Mouse (Mus musculus) lung, postnatal 0 days (tissue): ENCODE data around the gene Pacrg. TPM values are rescaled to one million over a fixed set of nuclear protein-coding genes. Genes with fewer than 3 reads are reported as not detected.
A peak's percentile ranks its signal among the peaks of the same experiment; 100 is the strongest.

Experiments used
- ATAC-seq: fragments of 200-750 bp; cut with Nextera tagmentation; 2 replicates; pipeline ENCODE4 v1.8.0; 2017; ENCODE audit warnings: moderate library complexity
- DNase-seq: peaks from one replicate; pipeline ENCODE4 v3.0.0-alpha.2; 2016; ENCODE audit warnings: low spot score
- H3K27ac ChIP-seq: fragments of 300-500 bp; sonication (generic); 2 replicates; pipeline ENCODE4 v1.5.1; 2014; ENCODE audit warnings: antibody characterized with exemption, mild to moderate bottlenecking, low read length, mixed read lengths
- H3K27me3 ChIP-seq: fragments of 300-500 bp; sonication (generic); replicated peaks from 2 replicates; pipeline ENCODE4 v1.6.1; 2014; ENCODE audit warnings: low read length, mixed read lengths; ENCODE audit not compliant: insufficient read depth
- H3K36me3 ChIP-seq: fragments of 300-500 bp; sonication (generic); 2 replicates; pipeline ENCODE4 v1.6.1; 2014; ENCODE audit warnings: low read length, mixed read lengths; ENCODE audit not compliant: insufficient read depth
- H3K4me1 ChIP-seq: fragments of 300-500 bp; sonication (generic); 2 replicates; pipeline ENCODE4 v1.6.1; 2014; ENCODE audit warnings: antibody characterized with exemption, low read depth, low read length, mixed read lengths; ENCODE audit not compliant: insufficient read depth
- H3K4me2 ChIP-seq: fragments of 300-500 bp; sonication (generic); replicated peaks from 2 replicates; pipeline ENCODE4 v1.6.1; 2014; ENCODE audit warnings: low read depth, mild to moderate bottlenecking, low read length, moderate library complexity, mixed read lengths
- H3K4me3 ChIP-seq: fragments of 300-500 bp; sonication (generic); 2 replicates; pipeline ENCODE4 v1.5.1; 2014; ENCODE audit warnings: low read depth, low read length
- H3K9ac ChIP-seq: fragments of 300-500 bp; sonication (generic); replicated peaks from 2 replicates; pipeline ENCODE4 v1.6.1; 2014; ENCODE audit warnings: low read depth, mild to moderate bottlenecking
- H3K9me3 ChIP-seq: fragments of 300-500 bp; sonication (generic); 2 replicates; pipeline ENCODE4 v1.6.1; 2016; ENCODE audit warnings: low read length, mixed read lengths
- CTCF ChIP-seq: IDR thresholded peaks from 2 replicates; pipeline ENCODE4 v1.5.1; 2016; ENCODE audit warnings: antibody characterized with exemption, mild to moderate bottlenecking
- EP300 ChIP-seq: IDR thresholded peaks from 2 replicates; pipeline ENCODE4 v1.6.1; 2016; ENCODE audit warnings: antibody characterized with exemption, mild to moderate bottlenecking, control low read depth
- WGBS: fragments of 180-500 bp; shearing (Covaris S2); extraction: QIAGEN DNeasy Blood & Tissue Kit; methylation state at CpG from one replicate; pipeline ENCODE4 v1.1.7; 2014; 5-methylcytosine and 5-hydroxymethylcytosine counted together
- polyA plus RNA-seq: library from polyadenylated mRNA; unstranded; fragments of >200 nt; fragmentation: Nextera tagmentation; extraction: Ambion mirVana; gene quantifications from 2 replicates; pipeline ENCODE4 v1.2.1, GENCODE M21; 2015

Gene Pacrg
- polyA plus RNA-seq, 1 experiment from 2014 or later = 6.7 TPM

DNA sequence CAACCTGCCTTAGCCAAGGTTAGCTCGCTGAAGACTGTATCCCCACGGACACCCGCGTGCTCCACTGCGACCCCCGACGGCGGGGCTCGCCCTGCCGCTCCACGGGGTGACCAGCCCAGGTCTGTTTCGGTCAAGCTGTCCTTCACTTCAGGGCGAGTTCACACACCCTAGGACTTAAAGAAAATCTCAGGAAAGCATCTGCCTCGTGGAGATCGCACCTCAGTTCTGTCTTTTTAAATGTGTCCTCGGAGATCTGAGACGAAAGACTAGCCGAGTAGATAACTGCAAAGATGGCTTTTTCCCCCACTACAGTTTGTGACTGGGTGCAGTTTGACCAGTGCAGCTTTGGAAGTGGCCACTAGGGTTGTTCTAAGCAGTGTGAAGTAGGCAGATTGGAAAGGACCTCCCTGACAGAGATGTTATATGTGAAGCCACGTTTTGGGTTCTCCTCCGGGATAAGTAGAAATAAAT is 655 bp upstream of the Pacrg start:
- H3K27me3 ChIP-seq = no peaks in the 10 kb centered on the region
- peak overlapping the region; percentile 71 for H3K4me2 ChIP-seq
- H3K27ac ChIP-seq = no peak overlapping the region
- 2% methylated on average over 20 of the region's 20 CpGs for WGBS
- TF ChIP-seq CTCF (peak; percentile 73), EP300 (no peak)
- H3K4me1 ChIP-seq = no peaks in the 10 kb centered on the region
- peak overlapping the region; percentile 76 for H3K4me3 ChIP-seq
- H3K9ac ChIP-seq = peak overlapping the region; percentile 41; the same call in 1 of the 2 replicates
- H3K36me3 ChIP-seq = no peaks in the 10 kb centered on the region
- ATAC-seq (peak; percentile 63), DNase-seq (peak; percentile 88)
- no peaks in the 10 kb centered on the region for H3K9me3 ChIP-seq

- Histone ChIP-seq H3K27me3 (no peaks in the 10 kb centered on the region), H3K4me3 (no peak overlapping the region), H3K36me3 (no peaks in the 10 kb centered on the region), H3K9me3 (no peaks in the 10 kb centered on the region), H3K27ac (no peak overlapping the region), H3K4me1 (no peaks in the 10 kb centered on the region), H3K9ac (no peak overlapping the region), H3K4me2 (no peak overlapping the region)
- TF ChIP-seq EP300 = no peak
- no peak for TF ChIP-seq CTCF
- ATAC-seq = no peak
- no peak for DNase-seq
- WGBS = 78% methylated on average over 4 of the region's 4 CpGs
Measured at GRCm38 (mm10) chr17:10818971-10819370, 21.1 kb downstream of the Pacrg start.

DNA sequence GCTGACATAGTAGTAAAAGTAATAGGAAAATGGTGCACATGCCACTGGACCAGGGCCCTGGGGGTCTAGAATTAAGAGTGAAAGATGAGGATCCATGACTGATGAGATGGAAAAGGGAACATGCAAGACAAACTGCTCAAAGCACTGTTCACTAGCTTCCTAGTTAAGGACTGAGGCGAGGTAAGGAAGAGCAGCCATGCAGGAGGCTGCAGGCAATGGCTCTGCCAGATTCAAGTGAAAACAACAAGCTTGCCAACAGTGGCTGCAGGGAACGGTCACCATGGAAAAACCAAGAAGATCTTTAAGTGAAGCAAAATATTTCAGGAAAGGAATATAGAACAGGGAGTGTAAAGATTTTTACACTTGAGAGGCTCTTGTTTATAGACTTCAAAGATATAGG is 31.5 kb downstream of the Pacrg start:
- no peak for DNase-seq
- no peaks in the 10 kb centered on the region for H3K4me1 ChIP-seq
- no peak overlapping the region for H3K9ac ChIP-seq
- no peaks in the 10 kb centered on the region for H3K9me3 ChIP-seq
- no peak for ATAC-seq
- H3K27ac ChIP-seq = no peak overlapping the region
- 75% methylated on average over 2 of the region's 2 CpGs for whole genome bisulfite sequencing
- no peaks in the 10 kb centered on the region for H3K27me3 ChIP-seq
- TF ChIP-seq EP300 (no peak), CTCF (no peak)
- H3K4me3 ChIP-seq = no peak overlapping the region
- H3K4me2 ChIP-seq = no peak overlapping the region
- H3K36me3 ChIP-seq = no peaks in the 10 kb centered on the region

DNA sequence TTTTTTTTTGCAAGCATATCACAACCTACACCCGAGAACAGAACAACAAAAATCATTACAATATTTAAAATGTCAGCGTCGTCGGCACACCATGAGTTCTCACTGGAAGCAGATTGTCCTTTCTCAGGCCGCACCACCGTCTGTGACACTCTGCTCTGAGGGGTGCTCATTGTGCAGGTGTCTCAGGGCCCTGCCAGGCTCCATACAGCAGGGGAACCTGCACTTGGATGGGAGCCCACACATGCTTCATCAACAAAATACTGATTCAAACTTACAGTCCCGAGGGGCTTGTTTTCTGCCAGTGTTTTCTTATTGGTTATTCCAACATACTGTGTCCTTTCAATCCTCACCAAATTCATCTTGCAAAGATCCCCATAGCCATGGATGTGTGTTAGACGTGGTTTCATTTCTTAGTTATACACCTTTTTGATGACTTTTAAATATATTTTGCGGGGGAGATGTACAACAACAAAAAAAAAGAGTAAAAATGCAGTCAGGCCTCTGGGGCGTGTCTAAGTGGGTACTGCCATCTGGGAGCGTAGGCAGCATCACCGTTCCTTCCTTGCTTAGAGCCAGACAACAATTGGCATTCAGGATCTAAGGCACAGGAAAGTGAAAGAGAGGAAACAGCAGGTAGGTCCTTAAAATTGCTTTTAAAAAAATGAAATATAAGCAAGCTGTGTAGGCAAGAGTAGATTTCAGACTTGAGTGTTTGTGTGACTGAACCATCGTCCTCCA is 32.7 kb downstream of the Pacrg start:
- DNase-seq (no peak), ATAC-seq (no peak)
- no peak overlapping the region for H3K4me3 ChIP-seq
- no peaks in the 10 kb centered on the region for H3K27me3 ChIP-seq
- H3K27ac ChIP-seq = no peak overlapping the region
- no peak overlapping the region for H3K9ac ChIP-seq
- H3K36me3 ChIP-seq = no peaks in the 10 kb centered on the region
- TF ChIP-seq CTCF (no peak), EP300 (no peak)
- H3K4me2 ChIP-seq = no peak overlapping the region
- no peaks in the 10 kb centered on the region for H3K4me1 ChIP-seq
- 78% methylated on average over 13 of the region's 13 CpGs for WGBS
- H3K9me3 ChIP-seq = no peaks in the 10 kb centered on the region

GRCm38 (mm10) chr17:10806692-10807091 is 33.4 kb downstream of the Pacrg start:
- 78% methylated on average over 4 of the region's 4 CpGs for WGBS
- no peak for DNase-seq
- H3K4me2 ChIP-seq = no peak overlapping the region
- no peaks in the 10 kb centered on the region for H3K27me3 ChIP-seq
- no peak overlapping the region for H3K9ac ChIP-seq
- H3K9me3 ChIP-seq = no peaks in the 10 kb centered on the region
- H3K4me3 ChIP-seq = no peak overlapping the region
- H3K36me3 ChIP-seq = no peaks in the 10 kb centered on the region
- no peak for ATAC-seq
- TF ChIP-seq EP300 (no peak), CTCF (no peak)
- H3K4me1 ChIP-seq = no peaks in the 10 kb centered on the region
- no peak overlapping the region for H3K27ac ChIP-seq

- no peak overlapping the region for H3K4me2 ChIP-seq
Measured at GRCm38 (mm10) chr17:10791661-10792060, 48.5 kb downstream of the Pacrg start.

More at GRCm38 (mm10) chr17:10791661-10792060, 48.5 kb downstream of the Pacrg start:
- TF ChIP-seq CTCF = no peak
- no peak for TF ChIP-seq EP300
- peak; percentile 12 for DNase-seq
- 21% methylated on average over 3 of the region's 3 CpGs for WGBS
- ATAC-seq = no peak
- Histone ChIP-seq H3K9ac (no peak overlapping the region), H3K9me3 (no peaks in the 10 kb centered on the region), H3K4me1 (no peaks in the 10 kb centered on the region), H3K27me3 (no peaks in the 10 kb centered on the region), H3K4me3 (no peak overlapping the region), H3K27ac (no peak overlapping the region), H3K36me3 (no peaks in the 10 kb centered on the region)
